Mouse (Mus musculus) heart, embryonic 13.5 days (tissue): ENCODE measurements at regions not wholly inside any gene's neighbourhood (a gene's known extent, or its start where the extent isn't known, plus 50 kb on each side); places are given as distances from the start of the nearest gene placed in this dataset.

ENCODE experiments used
- ATAC-seq: fragments of 200-750 bp; cut with Nextera tagmentation; 2 replicates; pipeline ENCODE4 v1.8.0; 2017; ENCODE audit warnings: moderate TSS enrichment; ENCODE audit not compliant: insufficient number of reproducible peaks, low FRiP score, low TSS enrichment; ENCODE audit errors: extremely low read depth
- H3K27ac ChIP-seq: fragments of 300-500 bp; sonication (generic); replicated peaks from 2 replicates; pipeline ENCODE4 v1.5.1; 2015; ENCODE audit warnings: moderate library complexity, mild to moderate bottlenecking, inconsistent platforms
- H3K27me3 ChIP-seq: fragments of 300-500 bp; sonication (generic); replicated peaks from 2 replicates; pipeline ENCODE4 v1.6.1; 2015; ENCODE audit warnings: mild to moderate bottlenecking, inconsistent platforms
- H3K36me3 ChIP-seq: fragments of 300-500 bp; sonication (generic); 2 replicates; pipeline ENCODE4 v1.6.1; 2015; ENCODE audit warnings: mild to moderate bottlenecking, inconsistent platforms
- H3K4me1 ChIP-seq: fragments of 300-500 bp; sonication (generic); 2 replicates; pipeline ENCODE4 v1.6.1; 2015; ENCODE audit warnings: inconsistent platforms
- H3K4me2 ChIP-seq: fragments of 300-500 bp; sonication (generic); 2 replicates; pipeline ENCODE4 v1.6.1; 2015; ENCODE audit warnings: inconsistent platforms, mild to moderate bottlenecking, moderate library complexity
- H3K4me3 ChIP-seq: fragments of 300-500 bp; sonication (generic); 2 replicates; pipeline ENCODE4 v1.5.1; 2015; ENCODE audit warnings: moderate library complexity, mild to moderate bottlenecking, inconsistent platforms
- H3K9ac ChIP-seq: fragments of 300-500 bp; sonication (generic); 2 replicates; pipeline ENCODE4 v1.6.1; 2015; ENCODE audit warnings: inconsistent platforms, mild to moderate bottlenecking, moderate library complexity
- H3K9me3 ChIP-seq: fragments of 300-500 bp; sonication (generic); 2 replicates; pipeline ENCODE4 v1.6.1; 2016; ENCODE audit warnings: inconsistent platforms
- WGBS: fragments of 180-500 bp; shearing (Covaris S2); methylation state at CpG from one replicate; pipeline ENCODE4 v1.1.7; 2015; ENCODE audit warnings: mixed read lengths; 5-methylcytosine and 5-hydroxymethylcytosine counted together

- ATAC-seq: no peak
- 69% methylated on average over 7 of the region's 7 CpGs for whole genome bisulfite sequencing
Observed at GRCm38 (mm10) chr13:52337936-52338335, 193.1 kb downstream of the Diras2 start.

GRCm38 (mm10) chr13:52339156-52339555 is 191.9 kb downstream of the Diras2 start:
- no peak for ATAC-seq
- H3K9ac ChIP-seq: no peak overlapping the region
- H3K4me3 ChIP-seq: no peak overlapping the region

More at GRCm38 (mm10) chr13:52337936-52338335, 193.1 kb downstream of the Diras2 start:
- Histone ChIP-seq H3K27me3 (no peaks in the 10 kb centered on the region), H3K36me3 (no peaks in the 10 kb centered on the region), H3K4me1 (peaks cover 16% of the 10 kb centered on the region), H3K4me3 (no peak overlapping the region), H3K9ac (no peak overlapping the region), H3K9me3 (no peaks in the 10 kb centered on the region), H3K4me2 (no peak overlapping the region), H3K27ac (no peak overlapping the region)

GRCm38 (mm10) chr13:52341981-52342380 is 189.1 kb downstream of the Diras2 start:
- no peaks in the 10 kb centered on the region for H3K36me3 ChIP-seq
- H3K4me2 ChIP-seq: no peak overlapping the region
- no peak for ATAC-seq
- H3K27me3 ChIP-seq: no peaks in the 10 kb centered on the region
- H3K9ac ChIP-seq: no peak overlapping the region
- no peak overlapping the region for H3K4me3 ChIP-seq
- H3K27ac ChIP-seq: no peak overlapping the region
- H3K9me3 ChIP-seq: no peaks in the 10 kb centered on the region
- WGBS: 75% methylated on average over 8 of the region's 8 CpGs
- peaks cover 12% of the 10 kb centered on the region for H3K4me1 ChIP-seq

More at GRCm38 (mm10) chr13:52339156-52339555, 191.9 kb downstream of the Diras2 start:
- Histone ChIP-seq H3K9me3 (no peaks in the 10 kb centered on the region), H3K27ac (no peak overlapping the region), H3K4me2 (no peak overlapping the region), H3K4me1 (peaks cover 16% of the 10 kb centered on the region), H3K27me3 (no peaks in the 10 kb centered on the region), H3K36me3 (no peaks in the 10 kb centered on the region)
- WGBS: 54% methylated on average over 10 of the region's 10 CpGs

GRCm38 (mm10) chr13:52344383-52344782 is 186.7 kb downstream of the Diras2 start:
- Histone ChIP-seq H3K9ac (no peak overlapping the region), H3K9me3 (no peaks in the 10 kb centered on the region), H3K27me3 (no peaks in the 10 kb centered on the region), H3K36me3 (no peaks in the 10 kb centered on the region), H3K27ac (no peak overlapping the region), H3K4me3 (no peak overlapping the region), H3K4me2 (no peak overlapping the region), H3K4me1 (peaks cover 3% of the 10 kb centered on the region; the same call in 1 of the 2 replicates)
- no peak for ATAC-seq
- 60% methylated on average over 2 of the region's 2 CpGs for WGBS

- Histone ChIP-seq H3K4me1 (peaks cover 3% of the 10 kb centered on the region; the same call in 1 of the 2 replicates), H3K36me3 (no peaks in the 10 kb centered on the region), H3K27me3 (no peaks in the 10 kb centered on the region), H3K27ac (no peak overlapping the region), H3K4me3 (no peak overlapping the region), H3K9me3 (no peaks in the 10 kb centered on the region), H3K4me2 (no peak overlapping the region), H3K9ac (no peak overlapping the region)
- ATAC-seq: no peak
- WGBS: 69% methylated on average over 3 of the region's 3 CpGs
Observed at GRCm38 (mm10) chr13:52344853-52345252, 186.2 kb downstream of the Diras2 start.

GRCm38 (mm10) chr13:52345375-52346026 is 185.6 kb downstream of the Diras2 start:
- Histone ChIP-seq H3K4me2 (no peak overlapping the region), H3K27me3 (no peaks in the 10 kb centered on the region), H3K4me3 (no peak overlapping the region), H3K9ac (no peak overlapping the region), H3K27ac (no peak overlapping the region), H3K4me1 (peaks cover 3% of the 10 kb centered on the region; the same call in 1 of the 2 replicates), H3K9me3 (no peaks in the 10 kb centered on the region), H3K36me3 (no peaks in the 10 kb centered on the region)
- ATAC-seq: no peak
- WGBS: 46% methylated on average over 13 of the region's 13 CpGs

- WGBS: 82% methylated on average over 5 of the region's 5 CpGs
- no peak for ATAC-seq
- no peak overlapping the region for H3K27ac ChIP-seq
Observed at GRCm38 (mm10) chr13:52346027-52346375, 185.1 kb downstream of the Diras2 start.

GRCm38 (mm10) chr13:52347631-52348030 is 183.4 kb downstream of the Diras2 start:
- Histone ChIP-seq H3K9ac (no peak overlapping the region), H3K27me3 (no peaks in the 10 kb centered on the region), H3K4me1 (peaks cover 3% of the 10 kb centered on the region; the same call in 1 of the 2 replicates), H3K9me3 (no peaks in the 10 kb centered on the region), H3K4me3 (no peak overlapping the region), H3K27ac (no peak overlapping the region), H3K4me2 (no peak overlapping the region), H3K36me3 (no peaks in the 10 kb centered on the region)
- ATAC-seq: no peak
- 37% methylated on average over 2 of the region's 2 CpGs for WGBS

More at GRCm38 (mm10) chr13:52346027-52346375, 185.1 kb downstream of the Diras2 start:
- Histone ChIP-seq H3K4me3 (no peak overlapping the region), H3K36me3 (no peaks in the 10 kb centered on the region), H3K27me3 (no peaks in the 10 kb centered on the region), H3K9me3 (no peaks in the 10 kb centered on the region), H3K4me2 (no peak overlapping the region), H3K9ac (no peak overlapping the region), H3K4me1 (peaks cover 3% of the 10 kb centered on the region; the same call in 1 of the 2 replicates)

- Histone ChIP-seq H3K27ac (no peak overlapping the region), H3K9ac (no peak overlapping the region), H3K27me3 (no peaks in the 10 kb centered on the region), H3K4me3 (no peak overlapping the region), H3K4me1 (peaks cover 3% of the 10 kb centered on the region; the same call in 1 of the 2 replicates), H3K4me2 (no peak overlapping the region), H3K9me3 (no peaks in the 10 kb centered on the region), H3K36me3 (no peaks in the 10 kb centered on the region)
- 76% methylated on average over 5 of the region's 5 CpGs for WGBS
- no peak for ATAC-seq
Observed at GRCm38 (mm10) chr13:52349606-52350005, 181.5 kb downstream of the Diras2 start.

- Histone ChIP-seq H3K36me3 (no peaks in the 10 kb centered on the region), H3K27me3 (no peaks in the 10 kb centered on the region), H3K4me1 (no peaks in the 10 kb centered on the region), H3K4me3 (no peak overlapping the region), H3K9ac (no peak overlapping the region), H3K4me2 (no peak overlapping the region), H3K27ac (no peak overlapping the region), H3K9me3 (peaks cover 10% of the 10 kb centered on the region)
- WGBS: 79% methylated on average over 4 of the region's 4 CpGs
- ATAC-seq: no peak
Observed at GRCm38 (mm10) chr13:52352576-52352975, 178.5 kb downstream of the Diras2 start.

- no peak overlapping the region for H3K4me3 ChIP-seq
- H3K36me3 ChIP-seq: no peaks in the 10 kb centered on the region
- no peak for ATAC-seq
- H3K27me3 ChIP-seq: no peaks in the 10 kb centered on the region
- no peak overlapping the region for H3K9ac ChIP-seq
- no peak overlapping the region for H3K27ac ChIP-seq
- 72% methylated on average over 3 of the region's 3 CpGs for WGBS
- H3K4me1 ChIP-seq: no peaks in the 10 kb centered on the region
- H3K9me3 ChIP-seq: peaks cover 15% of the 10 kb centered on the region
- H3K4me2 ChIP-seq: no peak overlapping the region
Observed at GRCm38 (mm10) chr13:52353437-52353836, 177.6 kb downstream of the Diras2 start.

- no peaks in the 10 kb centered on the region for H3K4me1 ChIP-seq
- H3K27me3 ChIP-seq: no peaks in the 10 kb centered on the region
- H3K36me3 ChIP-seq: no peaks in the 10 kb centered on the region
- H3K4me2 ChIP-seq: no peak overlapping the region
- no peak for ATAC-seq
- peaks cover 15% of the 10 kb centered on the region for H3K9me3 ChIP-seq
- H3K9ac ChIP-seq: no peak overlapping the region
- no peak overlapping the region for H3K27ac ChIP-seq
- no peak overlapping the region for H3K4me3 ChIP-seq
- 74% methylated on average over 2 of the region's 2 CpGs for WGBS
Observed at GRCm38 (mm10) chr13:52353966-52354365, 177.1 kb downstream of the Diras2 start.
